Mouse (Mus musculus): ENCODE results near the gene Tprn.

DNA sequence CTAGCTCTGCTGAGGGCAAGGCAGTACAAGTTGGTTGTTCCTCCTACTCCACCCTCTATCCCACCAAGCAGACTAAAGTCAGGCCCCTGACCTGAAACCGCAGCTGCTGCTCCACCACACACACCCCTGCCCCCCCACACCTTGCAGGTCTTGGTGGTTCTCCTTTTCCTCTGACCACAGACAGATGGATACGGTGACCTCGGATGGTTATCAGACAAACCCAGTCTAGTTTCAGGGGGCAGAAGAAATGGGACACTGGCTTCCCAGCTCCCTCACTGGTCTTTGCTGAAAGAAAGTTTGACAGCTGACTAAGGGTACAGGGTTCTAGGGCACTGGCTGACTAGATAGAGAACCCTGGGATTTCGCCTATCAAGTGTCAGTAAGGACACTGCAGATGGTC lies 29.0 kb upstream of the Tprn start:
- TF ChIP-seq USF1 (IDR thresholded peaks at IDR 0.05; ENCODE audit: low read depth, low read length) (no peak), CTCF (conservative IDR thresholded peaks at IDR 0.05 in 1 of 2, IDR thresholded peaks at IDR 0.05 in 1 of 2; ENCODE audit: low read depth in 2 of 2, low read length in 2 of 2) (no peak), NELFE (IDR thresholded peaks at IDR 0.05; ENCODE audit: low read depth, low read length) (no peak), POLR2A (IDR thresholded peaks at IDR 0.05; ENCODE audit: low read depth, low read length) (no peak), MXI1 (IDR thresholded peaks at IDR 0.05; ENCODE audit: low read depth, low read length) (no peak), NRF1 (IDR thresholded peaks at IDR 0.05; ENCODE audit: low read depth, low read length) (no peak), IRF4 (IDR thresholded peaks at IDR 0.05; ENCODE audit: low read depth, low read length) (no peak), ZC3H11A (IDR thresholded peaks at IDR 0.05; ENCODE audit: low read depth, low read length) (no peak)
